In genomic region chr10:119943906-119944305, GRCm38 (mm10) we compare ENCODE assay signal across 17 mouse cellular contexts.
"Had no signal": no experiment of that assay in that cellular context is flagged by ENCODE, and none has a peak within 500 bp of the region (broad histone marks: within the 10 kb centered on the region; RNA-seq: fewer than 3 reads in every experiment).

No protein-coding gene starts in this region.

- H3K9ac ChIP-seq: lung, embryonic 15.5 days; midbrain, embryonic 13.5 days; midbrain, embryonic 15.5 days; neural tube, embryonic 12.5 days; stomach, embryonic 15.5 days had no signal

- H3K4me1 ChIP-seq: lung, embryonic 15.5 days; megakaryocyte, embryonic 14.5 days; midbrain, embryonic 13.5 days; midbrain, embryonic 15.5 days; stomach, embryonic 15.5 days had no signal

- H3K4me3 ChIP-seq: lung, embryonic 15.5 days; megakaryocyte, embryonic 14.5 days; midbrain, embryonic 13.5 days; midbrain, embryonic 15.5 days; neural tube, embryonic 12.5 days; stomach, embryonic 15.5 days had no signal

- H3K27ac ChIP-seq: lung, embryonic 15.5 days; macrophage; midbrain, embryonic 13.5 days; midbrain, embryonic 15.5 days; neural tube, embryonic 12.5 days; stomach, embryonic 15.5 days; stomach, postnatal 0 days had no signal

- ATAC-seq: lung, postnatal 0 days; midbrain, embryonic 13.5 days; midbrain, embryonic 15.5 days had no signal

- H3K36me3 ChIP-seq: lung, embryonic 15.5 days; midbrain, embryonic 15.5 days; stomach, embryonic 15.5 days had no signal

- H3K27me3 ChIP-seq: lung, embryonic 15.5 days; megakaryocyte, embryonic 14.5 days; midbrain, embryonic 13.5 days; midbrain, embryonic 15.5 days; neural tube, embryonic 12.5 days; stomach, embryonic 15.5 days had no signal

- DNase-seq: lung, adult 2 months; lung, postnatal 14 days; lung, postnatal 36 days; right cerebral cortex, postnatal 14 days; thymus, adult 2 months; thymus, postnatal 25 days; thymus, postnatal 4 days had no signal

- H3K9me3 ChIP-seq: lung, embryonic 15.5 days; midbrain, embryonic 13.5 days; midbrain, embryonic 15.5 days; neural tube, embryonic 12.5 days; stomach, embryonic 15.5 days had no signal

- H3K4me2 ChIP-seq: lung, embryonic 15.5 days; midbrain, embryonic 11.5 days; midbrain, embryonic 13.5 days; midbrain, embryonic 15.5 days; neural tube, embryonic 12.5 days; stomach, embryonic 15.5 days had no signal
